Mouse (Mus musculus) thymus, adult 2 months (tissue): ENCODE measurements at regions not wholly inside any gene's neighbourhood (a gene's known extent, or its start where the extent isn't known, plus 50 kb on each side); places are given as distances from the start of the nearest gene placed in this dataset.

Experiments
- CTCF ChIP-seq: fragments of 200-500 bp; IDR thresholded peaks from 2 replicates; pipeline ENCODE4 v1.5.1; 2012; ENCODE audit warnings: mild to moderate bottlenecking, control low read depth, low read length, moderate library complexity, borderline replicate concordance; ENCODE audit not compliant: control insufficient read depth, poor library complexity, insufficient read depth; ENCODE audit errors: extremely low read depth
- POLR2A ChIP-seq: fragments of 200-500 bp; IDR thresholded peaks from 2 replicates; pipeline ENCODE4 v1.6.1; 2012; ENCODE audit warnings: mild to moderate bottlenecking, low read length, control low read depth, moderate library complexity; ENCODE audit not compliant: control insufficient read depth, poor library complexity, insufficient read depth; ENCODE audit errors: extremely low read depth

GRCm38 (mm10) chr4:55733223-55733622 lies 201.0 kb upstream of the Klf4 start:
- TF ChIP-seq POLR2A (no peak), CTCF (no peak)
